Mouse (Mus musculus) liver, postnatal 0 days (tissue): ENCODE measurements around the gene Zfp568. TPM values are rescaled to one million over a fixed set of nuclear protein-coding genes. Genes with fewer than 3 reads are reported as not detected.

Source experiments
- ATAC-seq: fragments of 200-750 bp; cut with Nextera tagmentation; 2 replicates; pipeline ENCODE4 v1.8.0; 2017; ENCODE audit warnings: mild to moderate bottlenecking, moderate library complexity
- DNase-seq: peaks from one replicate; pipeline ENCODE4 v3.0.0-alpha.2; 2016
- H3K27ac ChIP-seq: fragments of 300-500 bp; sonication (generic); 2 replicates; pipeline ENCODE4 v1.5.1; 2014; ENCODE audit warnings: antibody characterized with exemption, moderate library complexity, mild to moderate bottlenecking, low read depth
- H3K27me3 ChIP-seq: fragments of 300-500 bp; sonication (generic); 2 replicates; pipeline ENCODE4 v1.6.1; 2014; ENCODE audit warnings: low read length, control low read depth, mixed read lengths; ENCODE audit not compliant: insufficient read depth
- H3K36me3 ChIP-seq: fragments of 300-500 bp; sonication (generic); replicated peaks from 2 replicates; pipeline ENCODE4 v1.6.1; 2014; ENCODE audit warnings: mild to moderate bottlenecking, control low read depth, low read length, moderate library complexity, mixed read lengths; ENCODE audit not compliant: insufficient read depth
- H3K4me1 ChIP-seq: fragments of 300-500 bp; sonication (generic); 2 replicates; pipeline ENCODE4 v1.6.1; 2014; ENCODE audit warnings: antibody characterized with exemption, mild to moderate bottlenecking, control low read depth; ENCODE audit not compliant: insufficient read depth
- H3K4me2 ChIP-seq: fragments of 300-500 bp; sonication (generic); 2 replicates; pipeline ENCODE4 v1.6.1; 2014; ENCODE audit warnings: low read depth, mild to moderate bottlenecking, low read length, moderate library complexity, mixed read lengths
- H3K4me3 ChIP-seq: fragments of 300-500 bp; sonication (generic); 2 replicates; pipeline ENCODE4 v1.5.1; 2014; ENCODE audit warnings: low read depth, low read length
- H3K9ac ChIP-seq: fragments of 300-500 bp; sonication (generic); replicated peaks from 2 replicates; pipeline ENCODE4 v1.6.1; 2014; ENCODE audit warnings: mild to moderate bottlenecking, moderate library complexity
- H3K9me3 ChIP-seq: fragments of 300-500 bp; sonication (generic); 2 replicates; pipeline ENCODE4 v1.6.1; 2016; ENCODE audit warnings: mild to moderate bottlenecking, control low read depth, low read length, mixed read lengths
- CTCF ChIP-seq: sonication (generic); IDR thresholded peaks from 2 replicates; pipeline ENCODE4 v1.5.1; 2016; ENCODE audit warnings: antibody characterized with exemption, low read depth
- EP300 ChIP-seq: IDR thresholded peaks from 2 replicates; pipeline ENCODE4 v1.6.1; 2016; ENCODE audit warnings: antibody characterized with exemption, low read depth, mild to moderate bottlenecking
- WGBS: fragments of 180-500 bp; shearing (Covaris S2); extraction: QIAGEN DNeasy Blood & Tissue Kit; methylation state at CpG from one replicate; pipeline ENCODE4 v1.1.7; 2014; ENCODE audit not compliant: insufficient replicate concordance; 5-methylcytosine and 5-hydroxymethylcytosine counted together
- polyA plus RNA-seq: library from polyadenylated mRNA; unstranded; fragments of >200 nt; fragmentation: Nextera tagmentation; extraction: Ambion mirVana; gene quantifications from 2 replicates; pipeline ENCODE4 v1.2.1, GENCODE M21; 2015

Zfp568 gene
- polyA plus RNA-seq, 1 experiment from 2014 or later, result 6.4 TPM

GRCm38 (mm10) chr7:29970686-29971085 is 13.1 kb upstream of the Zfp568 start:
- ATAC-seq (no peak), DNase-seq (no peak)
- Histone ChIP-seq H3K4me3 (no peak overlapping the region), H3K27me3 (no peaks in the 10 kb centered on the region), H3K9ac (no peak overlapping the region), H3K36me3 (no peaks in the 10 kb centered on the region), H3K27ac (no peak overlapping the region), H3K4me1 (no peaks in the 10 kb centered on the region), H3K9me3 (no peaks in the 10 kb centered on the region), H3K4me2 (no peak overlapping the region)
- 77% methylated on average over 9 of the region's 9 CpGs for WGBS
- TF ChIP-seq CTCF (no peak), EP300 (no peak)

GRCm38 (mm10) chr7:29980761-29981160 is 3.0 kb upstream of the Zfp568 start:
- ATAC-seq (no peak), DNase-seq (no peak)
- no peaks in the 10 kb centered on the region for H3K9me3 ChIP-seq
- H3K27me3 ChIP-seq, result no peaks in the 10 kb centered on the region
- TF ChIP-seq CTCF (no peak), EP300 (no peak)
- WGBS, result 96% methylated on average over 1 of the region's 1 CpGs
- no peak overlapping the region for H3K9ac ChIP-seq
- no peak overlapping the region for H3K4me3 ChIP-seq
- H3K4me1 ChIP-seq, result peaks cover 6% of the 10 kb centered on the region; the same call in 1 of the 2 replicates
- H3K4me2 ChIP-seq, result no peak overlapping the region
- H3K27ac ChIP-seq, result no peak overlapping the region
- H3K36me3 ChIP-seq, result no peaks in the 10 kb centered on the region

DNA sequence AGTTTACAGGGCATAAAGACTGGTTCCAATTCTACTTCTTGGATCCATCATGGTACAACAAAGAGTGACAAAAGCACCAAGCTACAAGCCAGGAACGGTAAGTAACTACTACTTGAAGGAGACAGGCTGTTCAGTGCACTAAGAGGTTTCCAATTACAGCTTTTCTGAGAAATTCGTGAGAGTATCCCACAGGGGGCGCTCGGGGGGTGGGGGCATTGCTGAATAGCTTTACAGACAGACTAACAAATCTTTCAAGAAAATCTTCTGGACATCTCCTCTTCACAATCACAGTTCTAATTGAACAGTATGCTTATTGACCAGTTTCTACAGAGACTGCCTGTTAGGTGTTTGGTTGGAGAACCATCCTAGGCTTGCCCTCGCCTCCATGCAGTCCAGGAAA is 2.3 kb upstream of the Zfp568 start:
- TF ChIP-seq CTCF, result peak; percentile 15; the same call in 1 of the 2 replicates
- no peak for TF ChIP-seq EP300
- no peak for DNase-seq

DNA sequence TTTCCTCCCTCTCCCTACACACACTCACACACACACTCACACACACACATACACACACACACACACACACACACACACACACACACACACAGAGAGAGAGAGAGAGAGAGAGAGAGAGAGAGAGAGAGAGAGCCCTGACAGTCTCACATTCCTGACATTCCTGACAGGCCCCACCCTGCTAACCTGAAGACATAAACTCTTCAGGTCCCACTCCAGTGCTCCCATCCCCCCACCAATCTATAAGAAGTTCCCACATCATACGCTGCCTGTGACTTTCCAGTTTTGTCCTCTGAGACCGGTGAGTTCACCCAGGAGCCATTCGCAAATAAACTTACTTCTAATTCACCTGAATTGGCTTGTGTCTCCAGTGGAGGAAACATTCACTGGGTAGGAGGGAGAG is 1.9 kb upstream of the Zfp568 start:
- Histone ChIP-seq H3K27me3 (no peaks in the 10 kb centered on the region), H3K9me3 (no peaks in the 10 kb centered on the region), H3K4me2 (no peak overlapping the region), H3K36me3 (no peaks in the 10 kb centered on the region; the same call in 1 of the 2 replicates), H3K4me1 (peaks cover 8% of the 10 kb centered on the region; the same call in 1 of the 2 replicates), H3K4me3 (no peak overlapping the region), H3K27ac (no peak overlapping the region; the same call in 1 of the 2 replicates), H3K9ac (no peak overlapping the region)
- TF ChIP-seq EP300 (no peak), CTCF (no peak)
- WGBS, result 90% methylated on average over 3 of the region's 3 CpGs
- no peak for DNase-seq
- ATAC-seq, result no peak

More for the DNA sequence above, 2.3 kb upstream of the Zfp568 start:
- Histone ChIP-seq H3K27me3 (no peaks in the 10 kb centered on the region), H3K4me2 (no peak overlapping the region), H3K27ac (no peak overlapping the region), H3K9me3 (no peaks in the 10 kb centered on the region), H3K4me1 (peaks cover 6% of the 10 kb centered on the region; the same call in 1 of the 2 replicates), H3K9ac (no peak overlapping the region), H3K36me3 (no peaks in the 10 kb centered on the region; the same call in 1 of the 2 replicates), H3K4me3 (no peak overlapping the region)
- WGBS, result 61% methylated on average over 5 of the region's 5 CpGs
- no peak for ATAC-seq

- Histone ChIP-seq H3K36me3 (peaks cover under 1% of the 10 kb centered on the region), H3K27me3 (no peaks in the 10 kb centered on the region), H3K9me3 (no peaks in the 10 kb centered on the region), H3K4me1 (peaks cover 9% of the 10 kb centered on the region; the same call in 1 of the 2 replicates), H3K9ac (no peak overlapping the region), H3K27ac (no peak overlapping the region), H3K4me2 (peak overlapping the region; percentile 88), H3K4me3 (no peak overlapping the region)
- ATAC-seq (no peak), DNase-seq (no peak)
- TF ChIP-seq EP300, result no peak
- TF ChIP-seq CTCF, result no peak
- WGBS, result 81% methylated on average over 4 of the region's 4 CpGs
Measured at GRCm38 (mm10) chr7:29982341-29982740, 1.4 kb upstream of the Zfp568 start.

DNA sequence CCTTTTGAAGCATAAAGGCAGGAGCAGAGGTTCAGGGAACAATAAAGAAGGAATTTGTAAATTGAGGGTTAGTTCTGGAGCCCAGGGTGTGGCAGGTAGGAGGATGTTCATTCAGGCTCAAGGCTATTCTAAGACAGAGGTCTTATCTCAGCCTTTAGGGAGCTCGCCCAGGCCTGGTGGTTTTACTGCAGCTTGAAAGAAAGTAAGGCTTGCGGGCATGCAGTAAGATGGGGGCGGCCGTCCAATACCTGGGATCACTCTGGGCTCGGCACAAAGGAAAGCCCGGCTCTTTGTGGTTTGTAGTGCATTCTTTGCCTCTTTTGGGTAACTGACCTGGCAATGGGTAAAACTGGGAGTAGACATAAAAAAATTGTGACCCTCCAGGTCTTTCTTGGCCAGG is 824 bp upstream of the Zfp568 start:
- no peaks in the 10 kb centered on the region for H3K27me3 ChIP-seq
- H3K36me3 ChIP-seq, result peaks cover 5% of the 10 kb centered on the region
- no peak for ATAC-seq
- peak overlapping the region; percentile 88 for H3K4me2 ChIP-seq
- H3K9me3 ChIP-seq, result no peaks in the 10 kb centered on the region
- peaks cover 9% of the 10 kb centered on the region; the same call in 1 of the 2 replicates for H3K4me1 ChIP-seq
- peak; percentile 13 for DNase-seq
- peak overlapping the region; percentile 87 for H3K9ac ChIP-seq
- peak overlapping the region; percentile 94 for H3K27ac ChIP-seq
- 37% methylated on average over 6 of the region's 6 CpGs for WGBS
- H3K4me3 ChIP-seq, result peak overlapping the region; percentile 90
- TF ChIP-seq CTCF (no peak), EP300 (no peak)

- H3K4me3 ChIP-seq, result peak overlapping the region; percentile 90
- H3K27ac ChIP-seq, result peak overlapping the region; percentile 94
- H3K4me1 ChIP-seq, result peaks cover 9% of the 10 kb centered on the region; the same call in 1 of the 2 replicates
- DNase-seq (no peak), ATAC-seq (no peak)
- H3K27me3 ChIP-seq, result no peaks in the 10 kb centered on the region
- no peaks in the 10 kb centered on the region for H3K9me3 ChIP-seq
- TF ChIP-seq EP300, result no peak
- no peak for TF ChIP-seq CTCF
- peak overlapping the region; percentile 87 for H3K9ac ChIP-seq
- 2% methylated on average over 8 of the region's 8 CpGs for WGBS
- H3K4me2 ChIP-seq, result peak overlapping the region; percentile 88
- H3K36me3 ChIP-seq, result peaks cover 8% of the 10 kb centered on the region
Measured at GRCm38 (mm10) chr7:29983340-29983689, 440 bp upstream of the Zfp568 start.
